Mouse (Mus musculus): ENCODE measurements around the gene Tspan13.

The Tspan13 gene

GRCm38 (mm10) chr12:35975898-35976297 lies 66.4 kb downstream of the Tspan13 start:
- DNase-seq: no peak

- no peak for DNase-seq
Observed at GRCm38 (mm10) chr12:35966768-35967141, 75.5 kb downstream of the Tspan13 start.

- DNase-seq: no peak
Observed at GRCm38 (mm10) chr12:35966098-35966767, 76.1 kb downstream of the Tspan13 start.
